Mouse (Mus musculus): ENCODE results near the gene Dcaf15. TPM values are rescaled to one million over a fixed set of nuclear protein-coding genes. Genes with fewer than 3 reads are reported as not detected.
A peak's percentile ranks its signal among the peaks of the same experiment; 100 is the strongest.

The Dcaf15 gene
- total and polyA plus RNA-seq, 3 experiments = 34.4 to 56.1 TPM; not detected in 1

- Histone ChIP-seq H3K79me2 (ENCODE audit: control insufficient read depth, insufficient read depth, low read length, poor library complexity) (no peaks in the 10 kb centered on the region), H3K27ac (ENCODE audit: control insufficient read depth, low read depth, low read length) (no peak overlapping the region), H3K4me3 (ENCODE audit: control insufficient read depth in 1 of 2, insufficient read depth in 1 of 2, low read depth in 2 of 2, low read length in 2 of 2) (no peak overlapping the region), H3K9me3 (replicated peaks; ENCODE audit: insufficient read depth, low read length) (no peaks in the 10 kb centered on the region), H3K9ac (ENCODE audit: control insufficient read depth, low read depth, low read length, poor library complexity, severe bottlenecking) (no peak overlapping the region), H3K4me1 (ENCODE audit: control insufficient read depth in 1 of 2, insufficient read depth in 2 of 2, low read length in 2 of 2) (peaks cover 3 to 4% of the 10 kb centered on the region in 2 experiments; a peak in 3 of 4 replicates), H3K27me3 (ENCODE audit: control insufficient read depth in 1 of 2, insufficient read depth in 2 of 2, low read length in 2 of 2) (no peaks in the 10 kb centered on the region), H3K36me3 (ENCODE audit: control insufficient read depth in 1 of 2, insufficient read depth in 2 of 2, low read length in 2 of 2) (peaks cover 0 to 2% of the 10 kb centered on the region in 2 experiments; a peak in 1 of 4 replicates)
- peak; percentile 67 for DNase-seq (ENCODE audit: low read depth, low spot score)
- TF ChIP-seq SIN3A (IDR thresholded peaks at IDR 0.05; ENCODE audit: low read length) (no peak; the same call in 1 of the 2 replicates), GATA1 (IDR thresholded peaks at IDR 0.05; ENCODE audit: low read depth, low read length) (peak; percentile 23; the same call in 1 of the 2 replicates), MAX (IDR thresholded peaks at IDR 0.05; ENCODE audit: low read length) (0 out of 2 replicates have a peak, but pooled peaks have one; percentile 23), UBTF (IDR thresholded peaks at IDR 0.05; ENCODE audit: borderline replicate concordance, insufficient read depth, low read depth, low read length) (no peak), HCFC1 (IDR thresholded peaks at IDR 0.05; ENCODE audit: low read depth, low read length) (no peak), TCF12 (IDR thresholded peaks at IDR 0.05; ENCODE audit: low read depth, low read length) (no peak), MYB (IDR thresholded peaks at IDR 0.05; ENCODE audit: low read depth, low read length) (no peak), CTCF (IDR thresholded peaks at IDR 0.05 in 2 of 3, conservative IDR thresholded peaks at IDR 0.05 in 1 of 3; ENCODE audit: control insufficient read depth in 1 of 3, insufficient read depth in 1 of 3, low read depth in 2 of 3, low read length in 3 of 3, poor library complexity in 1 of 3, severe bottlenecking in 1 of 3) (peak; percentile 19 to 57 (median 51)), MYC (IDR thresholded peaks at IDR 0.05; ENCODE audit: low read depth, low read length) (no peak), USF2 (IDR thresholded peaks at IDR 0.05; ENCODE audit: borderline replicate concordance in 1 of 2, insufficient read depth in 1 of 2, low read depth in 1 of 2, low read length in 2 of 2) (no peak), TBP (IDR thresholded peaks at IDR 0.05; ENCODE audit: low read depth, low read length) (no peak), SMC3 (IDR thresholded peaks at IDR 0.05; ENCODE audit: low read depth, low read length) (peak; percentile 36; the same call in 1 of the 2 replicates), RCOR1 (IDR thresholded peaks at IDR 0.05; ENCODE audit: low read depth, low read length) (no peak), MXI1 (IDR thresholded peaks at IDR 0.05; ENCODE audit: low read depth, low read length) (no peak), POLR2A (IDR thresholded peaks at IDR 0.05; ENCODE audit: control insufficient read depth in 1 of 2, insufficient read depth in 1 of 2, low read depth in 1 of 2, low read length in 2 of 2, poor library complexity in 1 of 2) (no peak), E2F4 (IDR thresholded peaks at IDR 0.05; ENCODE audit: borderline replicate concordance, low read depth, low read length) (no peak), RAD21 (IDR thresholded peaks at IDR 0.05; ENCODE audit: low read depth, low read length) (peak; percentile 46), ZMIZ1 (IDR thresholded peaks at IDR 0.05; ENCODE audit: low read depth, low read length) (no peak)
These were observed 51.3 kb downstream of the Dcaf15 start for GRCm38 (mm10) chr8:84053229-84053628.

GRCm38 (mm10) chr8:84052746-84053145 is 51.8 kb downstream of the Dcaf15 start:
- Histone ChIP-seq H3K27ac (ENCODE audit: control insufficient read depth, low read depth, low read length) (peak overlapping the region; percentile 16; the same call in 1 of the 2 replicates), H3K4me1 (ENCODE audit: control insufficient read depth in 1 of 2, insufficient read depth in 2 of 2, low read length in 2 of 2) (peaks cover 3 to 4% of the 10 kb centered on the region in 2 experiments; a peak in 3 of 4 replicates), H3K9me3 (replicated peaks; ENCODE audit: insufficient read depth, low read length) (no peaks in the 10 kb centered on the region), H3K9ac (ENCODE audit: control insufficient read depth, low read depth, low read length, poor library complexity, severe bottlenecking) (no peak overlapping the region), H3K27me3 (ENCODE audit: control insufficient read depth in 1 of 2, insufficient read depth in 2 of 2, low read length in 2 of 2) (no peaks in the 10 kb centered on the region), H3K79me2 (ENCODE audit: control insufficient read depth, insufficient read depth, low read length, poor library complexity) (no peaks in the 10 kb centered on the region), H3K36me3 (ENCODE audit: control insufficient read depth in 1 of 2, insufficient read depth in 2 of 2, low read length in 2 of 2) (peaks cover 0 to 2% of the 10 kb centered on the region in 2 experiments; a peak in 1 of 4 replicates), H3K4me3 (ENCODE audit: control insufficient read depth in 1 of 2, insufficient read depth in 1 of 2, low read depth in 2 of 2, low read length in 2 of 2) (no peak overlapping the region)
- peak; percentile 92 for DNase-seq (ENCODE audit: low read depth, low spot score)
- TF ChIP-seq MAFK (IDR thresholded peaks at IDR 0.05; ENCODE audit: borderline replicate concordance, low read depth, low read length) (no peak), TBP (IDR thresholded peaks at IDR 0.05; ENCODE audit: low read depth, low read length) (no peak), MYC (IDR thresholded peaks at IDR 0.05; ENCODE audit: low read depth, low read length) (no peak), TAL1 (IDR thresholded peaks at IDR 0.05; ENCODE audit: low read length) (peak; percentile 61), GATA1 (IDR thresholded peaks at IDR 0.05; ENCODE audit: low read depth, low read length) (peak; percentile 92), ZMIZ1 (IDR thresholded peaks at IDR 0.05; ENCODE audit: low read depth, low read length) (no peak), KAT2A (conservative IDR thresholded peaks at IDR 0.05; ENCODE audit: low read depth, low read length) (no peak), MYB (IDR thresholded peaks at IDR 0.05; ENCODE audit: low read depth, low read length) (0 out of 2 replicates have a peak, but pooled peaks have one; percentile 28), CHD2 (IDR thresholded peaks at IDR 0.05; ENCODE audit: low read length) (no peak), JUND (IDR thresholded peaks at IDR 0.05; ENCODE audit: low read depth, low read length) (no peak), TCF12 (IDR thresholded peaks at IDR 0.05; ENCODE audit: low read depth, low read length) (peak; percentile 70), RCOR1 (IDR thresholded peaks at IDR 0.05; ENCODE audit: low read depth, low read length) (peak; percentile 50; the same call in 1 of the 2 replicates), ETS1 (IDR thresholded peaks at IDR 0.05; ENCODE audit: low read depth, low read length) (peak; percentile 46; the same call in 1 of the 2 replicates), EP300 (IDR thresholded peaks at IDR 0.05; ENCODE audit: low read depth in 1 of 2, low read length in 2 of 2) (peak; percentile 74 to 82), MAX (IDR thresholded peaks at IDR 0.05; ENCODE audit: low read length) (no peak), CTCF (IDR thresholded peaks at IDR 0.05 in 2 of 3, conservative IDR thresholded peaks at IDR 0.05 in 1 of 3; ENCODE audit: control insufficient read depth in 1 of 3, insufficient read depth in 1 of 3, low read depth in 2 of 3, low read length in 3 of 3, poor library complexity in 1 of 3, severe bottlenecking in 1 of 3) (no peak), SIN3A (IDR thresholded peaks at IDR 0.05; ENCODE audit: low read length) (peak; percentile 29; the same call in 1 of the 2 replicates)

All from MEL (cell line).